Mouse (Mus musculus) layer of hippocampus, postnatal 36 days (tissue): ENCODE measurements around the gene Hmmr. TPM values are rescaled to one million over a fixed set of nuclear protein-coding genes. Genes with fewer than 3 reads are reported as not detected.
A peak's percentile ranks its signal among the peaks of the same experiment; 100 is the strongest.
"Not testable (repeated sequence)": the region's sequence is repeated elsewhere in the genome, so short reads cannot be mapped to it uniquely, and the experiment has no call there.

Experiments
- DNase-seq, 2 experiments: peaks; one replicate each; pipeline ENCODE4 v3.0.0; 2022
- total RNA-seq, 2 experiments: library from RNA; stranded (reverse); gene quantifications; 2 replicates each; pipeline ENCODE4 v1.2.3; 2021

Gene Hmmr
- under 1 TPM; 0.30 to 0.61 TPM for total RNA-seq

DNA sequence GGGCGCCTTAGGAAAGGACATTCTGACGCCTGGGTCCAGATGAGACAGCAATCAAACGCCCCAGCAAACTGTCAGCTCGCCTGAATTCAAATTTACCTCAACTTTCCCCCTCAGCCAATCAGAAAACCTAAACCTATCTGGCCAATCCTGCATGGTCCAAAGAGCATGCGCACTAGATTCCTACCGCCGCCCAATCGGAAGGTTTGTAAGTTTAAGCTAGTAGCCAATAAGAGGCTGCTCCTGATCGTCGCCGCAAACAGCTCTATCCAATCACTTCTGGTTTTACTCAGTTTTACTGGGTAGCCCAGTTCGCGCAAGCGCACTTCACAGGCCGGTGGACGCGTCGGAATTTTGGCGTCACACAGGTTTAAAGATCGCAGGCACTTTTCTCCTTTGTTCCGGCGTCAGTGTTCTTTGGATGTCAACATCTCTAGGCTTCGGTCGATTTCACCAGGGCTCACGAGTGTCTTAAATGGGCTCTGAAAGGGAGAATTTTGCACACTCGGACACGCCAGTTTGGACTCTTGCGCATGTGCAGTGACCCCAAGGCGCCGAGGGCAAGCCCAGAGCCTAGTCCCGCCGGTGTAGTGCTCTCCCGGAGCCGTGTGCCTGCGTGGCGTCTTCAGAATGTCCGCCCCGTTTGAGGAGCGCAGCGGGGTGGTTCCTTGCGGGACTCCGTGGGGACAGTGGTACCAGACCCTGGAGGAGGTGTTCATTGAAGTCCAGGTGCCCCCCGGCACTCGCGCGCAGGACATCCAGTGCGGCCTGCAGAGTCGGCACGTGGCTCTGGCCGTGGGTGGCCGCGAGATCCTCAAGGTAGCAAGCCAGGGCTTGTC, at the start of gene Hmmr, which contains the start of gene Nudcd2:
Hmmr (minus strand) TSS at position 84 of the 836 bp plus-strand sequence.
Nudcd2 (plus strand) TSS at position 329 of the 836 bp plus-strand sequence.
- peak; percentile 91 to 92 for DNase-seq

DNA sequence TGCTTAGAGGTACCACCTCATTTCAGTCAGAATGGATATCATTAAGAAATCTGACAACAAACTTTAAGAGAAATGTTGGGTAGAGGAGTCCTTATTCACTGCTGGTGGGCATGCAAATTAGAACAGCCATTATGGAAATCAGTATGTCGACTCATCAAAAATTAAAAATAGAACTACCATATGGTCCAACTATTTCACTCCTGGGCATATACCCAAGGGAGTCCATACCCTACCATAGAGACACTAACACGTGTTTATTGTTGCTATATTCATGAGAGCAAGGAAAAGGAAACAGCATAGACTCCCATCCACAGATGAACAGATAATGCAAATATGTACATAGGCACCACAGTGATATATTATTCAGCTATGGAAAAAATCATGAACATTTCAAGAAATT, 48.6 kb upstream of the Hmmr start:
- no peak for DNase-seq

DNA sequence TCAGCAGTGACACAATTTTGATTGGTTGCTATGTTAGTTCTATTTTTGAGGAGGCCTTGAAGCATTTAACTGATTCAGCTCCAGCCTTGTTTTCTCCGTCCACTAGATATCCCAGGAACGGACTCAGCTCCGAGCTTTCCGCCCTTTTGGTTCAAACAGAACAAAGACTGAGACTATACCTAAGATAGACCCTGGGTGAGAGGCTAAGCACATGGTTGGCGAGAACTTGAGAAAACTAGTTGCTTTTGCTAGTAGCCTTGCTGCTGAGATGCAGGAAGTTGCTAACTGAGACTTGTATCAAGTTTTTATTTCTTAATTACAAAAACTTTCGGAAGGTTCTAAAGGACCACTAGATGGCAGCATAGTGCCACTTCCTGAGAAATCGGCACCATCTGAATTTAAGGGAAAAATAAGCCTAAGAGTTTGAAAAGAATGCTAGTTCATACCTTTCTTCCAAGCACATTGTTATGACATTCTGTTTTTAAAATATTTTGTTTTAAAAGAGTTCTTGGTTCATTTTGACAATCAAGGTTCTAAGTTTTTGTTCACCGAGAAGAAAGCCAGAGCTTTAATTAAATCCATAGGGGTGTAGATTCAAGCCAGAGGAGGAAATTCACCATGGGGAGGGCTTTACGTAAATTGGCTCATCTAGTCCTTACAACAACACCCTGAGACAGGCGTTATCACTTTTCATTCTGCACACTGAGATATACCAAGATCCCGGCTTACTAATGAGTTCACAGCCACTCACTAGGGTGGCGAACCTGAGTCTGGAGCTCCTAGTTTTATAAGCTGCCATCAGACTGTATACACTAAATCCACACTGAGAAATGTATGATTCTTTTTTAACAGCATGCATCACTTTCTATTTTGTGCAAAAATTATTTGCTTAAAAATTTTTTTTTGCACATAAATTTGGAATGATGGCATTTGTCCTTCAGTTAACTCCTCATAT, 42.4 kb upstream of the Hmmr start:
- no peak for DNase-seq

DNA sequence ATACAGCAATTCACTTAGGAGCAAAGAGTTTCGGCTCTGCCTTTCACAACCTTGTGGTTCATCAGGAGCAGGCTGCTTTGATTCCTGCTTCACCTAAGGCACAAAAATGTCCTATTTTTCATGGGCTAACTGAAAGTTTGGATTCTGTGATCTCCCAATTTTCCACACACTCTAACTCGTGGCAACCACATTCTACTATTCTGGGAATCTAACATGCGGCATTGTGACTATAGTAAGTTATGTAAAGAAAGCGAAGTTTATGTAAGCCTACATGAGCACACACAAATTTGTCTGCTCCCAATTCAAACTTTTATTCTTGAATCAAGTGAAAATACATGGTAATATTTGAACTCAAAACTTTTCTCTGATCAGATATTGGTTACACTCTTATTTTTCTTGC, 31.5 kb upstream of the Hmmr start:
- DNase-seq = no peak

DNA sequence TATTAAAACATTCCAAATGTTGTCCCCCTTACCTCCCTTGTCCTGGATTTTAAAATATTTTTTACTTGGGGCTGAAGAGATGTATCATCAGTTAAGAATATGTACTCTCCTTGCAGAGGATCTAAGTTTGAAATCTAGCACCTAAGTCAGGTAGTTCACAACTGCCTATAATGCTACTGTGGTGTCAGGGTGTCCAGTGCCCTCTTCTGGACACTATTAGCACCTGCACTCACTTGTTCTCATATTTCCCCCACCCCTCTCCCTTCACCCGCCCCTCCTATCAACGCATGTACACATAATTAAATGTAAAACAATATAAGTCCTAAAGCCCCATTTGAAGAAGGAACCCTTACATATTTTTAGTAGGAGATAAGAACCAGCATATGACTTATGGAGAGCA, 30.2 kb upstream of the Hmmr start:
- no peak for DNase-seq

DNA sequence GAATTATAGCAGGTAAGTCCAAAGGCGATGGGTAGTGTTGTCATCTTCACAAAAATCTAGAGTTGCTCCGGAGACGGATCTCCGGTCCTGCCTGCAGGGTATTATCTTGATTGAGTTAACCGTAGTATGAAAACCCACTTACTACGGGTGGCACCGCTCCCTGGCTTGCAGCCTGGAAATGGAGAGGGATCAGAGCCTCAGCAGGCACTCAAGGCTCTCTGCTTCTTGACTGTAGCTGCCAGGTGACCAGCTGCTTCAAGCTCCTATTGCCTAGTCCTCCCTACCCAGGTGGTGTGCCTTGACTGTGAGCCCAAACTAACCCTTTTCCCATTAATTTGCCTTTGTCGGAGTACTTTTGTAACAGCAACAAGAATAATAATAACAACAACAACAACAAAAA, 26.7 kb upstream of the Hmmr start:
- DNase-seq = no peak

DNA sequence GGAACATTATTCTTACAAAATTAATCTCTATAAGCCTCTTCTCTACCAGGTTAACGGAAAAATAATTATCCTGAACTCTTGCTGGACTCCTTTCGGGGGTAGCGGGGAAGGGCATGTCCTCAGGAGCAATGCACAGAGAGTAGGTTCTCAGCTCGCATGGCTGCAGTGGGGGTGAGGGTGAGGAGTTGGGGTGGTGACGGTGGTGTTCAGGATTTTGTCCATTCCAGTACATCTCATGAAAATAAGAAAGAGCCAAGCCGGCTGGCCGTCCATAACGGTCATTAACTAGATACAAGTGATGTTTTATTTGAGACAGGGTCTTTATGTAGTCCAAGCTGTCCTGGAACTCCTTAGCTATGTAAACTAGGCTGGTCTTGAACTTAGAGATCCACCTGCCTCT, 22.7 kb upstream of the Hmmr start:
- DNase-seq = no peak

DNA sequence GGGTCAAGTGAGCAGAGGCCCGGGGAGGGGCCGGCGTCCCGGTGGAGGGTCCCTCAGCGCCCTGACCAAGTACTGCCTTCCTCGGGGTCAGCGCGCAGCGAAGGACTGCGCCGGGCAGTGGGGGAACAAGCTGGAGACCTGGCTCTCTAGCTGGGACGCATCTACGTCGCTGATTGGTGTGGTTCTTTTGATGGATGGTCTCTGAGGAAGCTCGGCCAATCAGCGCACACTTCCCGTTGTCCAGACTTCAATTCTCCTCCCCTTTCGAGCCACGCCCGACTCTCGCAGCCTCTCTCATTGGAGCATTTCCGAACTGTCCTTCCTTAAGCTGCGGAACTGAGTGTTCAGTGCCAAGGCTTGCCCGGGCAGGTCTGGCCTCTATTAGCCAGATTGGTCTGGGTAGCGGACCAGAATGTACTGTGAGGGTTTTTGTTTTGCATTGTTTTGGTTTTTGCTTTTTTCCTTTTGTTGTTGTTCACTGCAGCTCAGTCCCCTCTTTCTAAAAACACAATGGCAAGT, 21.9 kb upstream of the Hmmr start, which contains the start of gene Ccng1:
Ccng1 (minus strand) TSS at position 203 of the 519 bp plus-strand sequence.
- DNase-seq = peak; percentile 89 to 91

DNA sequence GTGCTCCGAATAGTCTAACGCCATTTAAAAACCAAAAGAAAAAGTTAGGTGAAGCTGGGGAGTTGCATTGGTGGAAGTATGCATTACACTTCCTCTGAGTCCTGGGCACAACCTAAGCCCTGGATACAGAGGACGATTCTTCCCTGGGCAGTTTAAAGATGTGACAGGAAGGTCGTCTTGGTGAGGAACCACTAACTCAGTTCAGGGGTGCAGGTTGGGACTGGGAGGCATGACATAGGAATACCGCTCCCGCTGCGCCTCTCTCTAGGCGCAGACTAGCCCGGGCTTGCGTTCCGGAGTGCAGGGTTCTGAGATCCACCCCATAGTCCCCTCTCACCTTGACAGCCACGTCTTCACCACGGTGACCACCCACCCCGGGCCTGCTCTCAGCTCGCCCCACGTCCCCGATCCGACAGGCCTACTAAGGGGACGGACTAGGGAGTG, 21.5 kb upstream of the Hmmr start:
- no peak for DNase-seq

DNA sequence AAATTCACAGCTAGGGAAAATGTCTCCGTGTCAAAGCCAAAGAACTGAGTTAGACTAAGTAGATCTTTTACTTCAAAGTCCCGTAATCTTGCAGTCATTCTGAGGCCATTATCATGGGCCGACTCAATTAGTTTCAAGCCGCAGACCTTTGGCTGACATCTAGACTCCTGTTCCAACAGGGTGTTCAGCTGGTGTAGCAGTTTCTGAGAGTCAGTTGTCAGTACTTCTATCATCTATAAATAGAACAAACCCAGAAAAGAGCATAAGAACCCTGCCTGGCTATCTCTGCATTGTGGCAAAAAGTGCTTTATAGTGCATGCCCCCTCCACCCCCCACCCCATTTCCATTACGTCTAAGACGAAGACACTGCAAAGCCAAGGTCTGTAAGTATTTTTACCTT, 20.6 kb upstream of the Hmmr start:
- DNase-seq = no peak

DNA sequence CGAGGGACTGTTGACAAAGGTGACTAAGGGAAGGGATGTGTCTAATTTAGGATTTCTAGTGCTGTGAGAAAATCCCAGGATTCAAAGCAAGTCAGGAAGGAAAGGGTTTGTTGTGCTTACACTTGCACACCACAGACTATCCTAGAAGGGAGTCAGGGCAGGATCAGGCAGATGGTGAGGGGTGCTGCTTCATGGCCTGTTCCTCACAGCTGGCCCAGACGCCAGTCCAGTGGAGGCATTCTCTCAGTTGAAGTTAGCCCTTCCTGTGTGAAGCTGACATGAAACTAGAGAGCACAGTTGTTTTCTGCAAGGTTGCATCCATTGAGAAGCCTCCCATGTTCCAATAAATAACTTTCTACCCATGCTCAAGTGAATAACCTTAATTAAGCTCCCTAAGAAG, 14.5 kb upstream of the Hmmr start:
- no peak for DNase-seq

DNA sequence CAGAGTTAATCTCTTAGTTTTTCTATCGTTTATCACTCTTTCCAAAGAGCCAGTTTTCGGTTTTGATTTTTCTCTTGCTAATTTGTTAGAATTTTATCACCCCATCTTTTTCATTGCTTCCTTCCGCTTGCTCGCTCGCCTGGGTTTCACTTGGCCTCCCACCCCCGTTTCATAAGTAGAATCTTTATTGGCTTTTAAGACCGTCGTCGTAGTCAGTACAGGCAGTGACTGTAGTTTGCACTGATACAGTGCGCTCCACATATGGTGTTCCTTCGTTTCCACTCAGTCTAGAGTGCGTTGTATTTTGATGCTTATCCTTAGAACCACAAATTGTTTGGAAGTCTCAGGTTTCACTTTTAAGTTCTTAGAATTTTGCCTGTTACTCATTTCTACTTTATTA, 13.1 kb upstream of the Hmmr start:
- no peak for DNase-seq

DNA sequence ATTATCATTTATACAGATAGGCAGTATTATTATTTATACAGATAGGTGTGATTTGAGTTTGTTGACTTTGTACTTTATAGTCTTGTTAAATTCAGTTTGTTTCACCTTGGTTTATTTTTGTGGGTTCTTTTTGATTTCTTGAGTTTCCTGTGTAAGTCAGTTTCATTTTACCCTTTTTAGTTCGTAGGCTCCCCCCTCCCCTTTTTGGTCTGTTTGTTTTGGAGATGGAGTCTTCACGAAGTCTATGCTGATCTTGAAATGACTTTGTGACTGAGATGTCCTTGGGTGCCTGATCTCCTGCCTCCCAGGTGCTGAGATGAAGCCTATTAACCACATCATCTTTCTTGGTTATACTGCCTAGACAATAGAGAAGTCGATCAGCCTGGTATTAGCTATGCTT, 11.1 kb upstream of the Hmmr start:
- no peak for DNase-seq

DNA sequence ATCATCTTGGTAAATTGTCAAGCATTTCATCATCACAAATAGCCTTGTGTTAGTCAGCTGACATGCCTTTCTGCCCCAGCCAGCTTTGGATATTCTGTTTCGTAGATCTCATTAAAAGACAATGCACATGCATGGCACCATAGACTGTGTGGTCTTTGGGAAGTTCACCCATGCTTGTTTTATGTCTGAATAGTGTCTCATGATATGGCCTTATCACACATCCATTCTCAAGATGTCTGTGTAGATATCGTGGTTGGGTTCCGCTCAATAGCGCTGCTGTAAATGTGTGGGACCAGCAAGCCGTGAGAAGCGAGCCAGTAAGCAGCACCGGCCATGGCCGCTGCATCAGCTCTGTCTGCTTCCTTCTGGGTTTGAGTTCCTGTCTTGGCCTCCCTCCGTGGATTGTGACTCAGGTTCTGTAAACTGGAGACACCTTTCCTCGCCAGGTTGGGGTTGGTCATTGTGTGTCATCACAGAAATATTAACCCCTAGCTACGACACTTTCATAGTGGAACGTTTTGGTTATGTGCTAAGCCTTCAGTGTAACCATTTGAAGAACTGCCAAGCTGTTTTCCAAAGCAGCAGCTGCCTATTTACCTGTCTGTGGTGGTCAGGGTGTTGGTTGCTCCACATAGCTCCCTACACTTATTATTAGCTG, 8.5 kb upstream of the Hmmr start:
- no peak for DNase-seq

DNA sequence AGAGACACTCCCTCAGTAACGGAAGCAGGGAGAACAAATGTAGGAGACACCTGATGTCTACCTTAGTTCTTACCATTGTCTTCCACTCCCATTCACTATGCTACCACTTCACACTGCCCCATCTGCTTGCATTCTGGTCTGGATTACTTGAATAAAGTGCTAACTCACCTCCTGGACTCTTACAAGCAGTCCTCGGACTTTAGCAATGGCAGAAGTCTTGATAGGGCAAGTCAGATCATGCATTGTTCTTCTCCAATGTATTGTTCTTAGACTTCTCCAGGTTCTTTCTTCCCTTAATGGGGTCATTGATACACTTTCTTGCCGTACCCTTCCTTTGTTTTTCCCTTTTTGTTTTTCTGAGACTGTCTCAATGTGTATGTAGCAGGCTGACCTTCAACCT, 4.1 kb upstream of the Hmmr start:
- DNase-seq = no peak

DNA sequence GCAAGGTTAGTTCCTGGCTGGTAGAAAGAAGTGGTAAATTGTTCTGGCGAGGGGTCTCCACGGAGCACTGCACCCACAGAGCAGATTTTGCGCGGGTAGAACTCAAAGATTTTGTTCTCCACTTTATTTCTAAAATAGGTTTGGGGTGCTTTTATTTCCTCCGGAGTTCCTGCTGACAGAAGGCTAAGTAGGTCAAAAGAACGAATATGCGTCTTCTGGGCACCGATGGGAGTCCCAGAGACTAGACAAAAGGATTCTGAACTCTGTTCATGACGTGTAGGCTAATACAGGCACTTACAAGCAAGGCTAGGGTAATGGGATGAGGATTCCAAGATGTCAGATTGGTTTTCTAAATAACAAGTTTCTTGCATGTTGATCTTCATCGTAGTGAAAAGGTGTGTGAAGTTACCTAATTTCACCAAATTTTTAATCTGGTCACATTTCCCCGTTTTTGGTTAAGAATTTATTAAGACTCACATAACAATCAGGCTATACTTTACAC, 1.1 kb upstream of the Hmmr start:
- no peak for DNase-seq

DNA sequence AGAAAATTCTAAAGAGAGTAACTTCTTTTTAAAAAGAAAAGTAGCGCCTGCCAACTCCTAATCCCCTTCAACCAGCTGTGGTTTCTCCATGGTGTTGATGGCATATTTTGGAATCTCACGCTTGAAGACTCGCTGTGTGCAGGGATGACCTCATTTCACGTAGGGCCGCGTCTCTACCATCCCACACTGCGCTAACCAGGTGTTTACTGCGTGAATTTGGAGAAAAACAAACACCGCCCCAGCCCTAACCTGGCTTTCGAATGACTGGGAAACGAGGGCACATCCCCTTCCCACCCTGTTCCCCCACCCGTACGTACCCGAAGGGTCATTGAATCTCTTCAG, 254 bp downstream of the Hmmr start:
- no peak for DNase-seq

DNA sequence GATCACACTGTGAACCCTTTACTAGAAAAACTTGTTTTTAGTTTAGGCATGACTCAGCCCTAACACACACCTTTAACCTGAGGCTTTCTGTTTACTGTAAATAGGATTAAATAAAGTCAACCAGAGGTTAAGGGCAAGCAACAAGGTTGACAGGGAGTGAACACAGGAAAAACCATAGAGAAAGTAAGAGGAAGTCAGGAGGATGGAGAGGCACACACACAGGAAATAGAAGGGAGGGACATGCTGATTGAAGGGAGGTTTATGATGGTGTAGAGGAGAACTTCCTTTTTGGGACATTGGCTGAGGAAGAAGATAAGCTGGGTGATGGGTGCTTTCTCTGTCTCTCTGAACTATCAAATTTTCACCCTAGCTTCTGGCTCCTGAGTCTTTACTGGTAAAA, 14.9 kb downstream of the Hmmr start:
- DNase-seq = no peak

DNA sequence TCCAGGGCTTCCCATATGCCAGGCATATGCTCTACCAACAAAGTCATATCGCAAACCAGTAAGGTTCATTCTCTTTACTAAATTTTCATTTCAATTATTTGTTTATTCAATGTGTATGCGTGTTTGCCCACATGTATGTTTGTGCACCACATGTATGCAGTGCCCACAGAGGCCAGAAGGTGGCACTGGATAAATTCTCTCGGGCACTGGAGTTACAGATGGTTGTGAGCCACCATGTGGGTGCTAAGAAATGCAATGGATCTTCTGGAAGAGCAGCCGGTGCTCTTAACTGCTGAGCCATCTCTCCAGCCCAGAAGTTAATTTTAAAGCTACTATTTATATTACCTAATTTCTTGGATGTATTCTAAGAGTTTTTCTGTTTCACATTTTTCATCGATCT, 17.7 kb downstream of the Hmmr start:
- DNase-seq = no peak

DNA sequence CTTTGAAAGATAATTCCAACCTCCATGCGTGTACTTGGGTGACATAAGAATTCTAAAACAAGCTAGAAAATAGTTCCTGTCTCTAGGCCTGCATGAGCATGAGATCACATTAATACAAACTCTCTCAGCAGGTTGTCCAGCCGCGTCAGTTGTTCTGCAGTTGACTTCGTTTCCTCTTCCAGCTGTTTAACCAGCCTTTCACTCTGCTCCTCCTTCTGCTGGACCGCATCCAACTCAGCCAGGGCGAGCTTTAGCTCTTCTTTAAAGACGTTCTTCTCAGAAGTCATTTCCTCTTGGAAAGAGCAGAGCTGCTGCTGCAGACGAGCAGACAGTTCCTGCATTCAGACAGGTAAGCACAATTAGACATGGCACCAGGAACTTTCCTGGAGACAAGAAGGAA, 19.4 kb downstream of the Hmmr start:
- DNase-seq = no peak

DNA sequence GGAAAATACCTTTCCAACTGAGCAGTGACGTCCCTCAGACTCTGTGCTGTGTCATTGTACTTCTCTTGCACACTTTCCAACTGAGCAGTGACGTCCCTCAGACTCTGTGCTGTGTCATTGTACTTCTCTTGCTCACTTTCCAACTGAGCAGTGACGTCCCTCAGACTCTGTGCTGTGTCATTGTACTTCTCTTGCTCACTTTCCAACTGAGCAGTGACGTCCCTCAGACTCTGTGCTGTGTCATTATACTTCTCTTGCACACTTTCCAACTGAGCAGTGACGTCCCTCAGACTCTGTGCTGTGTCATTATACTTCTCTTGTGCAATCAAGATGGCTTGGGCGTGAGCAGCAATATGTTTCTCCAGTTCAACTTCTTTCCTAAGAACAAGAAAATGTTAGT, 23.3 kb downstream of the Hmmr start:
- not testable (repeated sequence) for DNase-seq

DNA sequence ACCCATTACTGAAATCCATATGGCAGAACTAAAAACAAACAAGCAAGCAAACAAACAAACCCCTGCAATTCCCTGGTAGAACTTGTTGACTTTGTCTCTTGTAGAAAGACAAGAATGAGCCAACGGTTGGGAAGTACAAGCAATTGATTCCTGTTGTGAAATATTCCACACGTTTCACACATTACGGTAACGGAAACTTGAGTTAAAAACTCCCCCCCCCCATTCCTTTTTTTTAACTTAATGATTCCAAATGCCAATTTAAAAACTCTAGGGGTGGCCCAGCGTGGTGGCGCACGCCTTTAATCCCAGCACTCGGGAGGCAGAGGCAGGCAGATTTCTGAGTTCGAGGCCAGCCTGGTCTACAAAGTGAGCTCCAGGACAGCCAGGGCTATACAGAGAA, 38.1 kb downstream of the Hmmr start, which contains the start of gene Mat2b:
Mat2b (minus strand) TSS at position 101 of the 400 bp plus-strand sequence.
- DNase-seq = no peak
